Mouse (Mus musculus) urinary bladder, postnatal 4 days (tissue): Measurements from ENCODE around the gene Olfr483.

Experiments used
- DNase-seq, 2 experiments: peaks; one replicate each; pipeline ENCODE4 v3.0.0; 2021 to 2022; ENCODE audit warnings: low spot score in 2 of 2

The Olfr483 gene

GRCm38 (mm10) chr7:108100549-108100948 is at the start of gene Olfr483:
TSS of gene Olfr483 (plus strand) at chr7:108100849.
- DNase-seq, result no peak

GRCm38 (mm10) chr7:108067246-108067645 is 33.4 kb upstream of the Olfr483 start, which contains the start of gene Olfr480:
TSS of gene Olfr480 (minus strand) at chr7:108067346.
- DNase-seq, result no peak

GRCm38 (mm10) chr7:108079555-108079954 is 21.1 kb upstream of the Olfr483 start, which contains the start of gene Olfr481:
TSS of gene Olfr481 (plus strand) at chr7:108079855.
- DNase-seq, result no peak

GRCm38 (mm10) chr7:108097486-108097885 is 3.2 kb upstream of the Olfr483 start, which contains the start of gene Olfr482:
TSS of gene Olfr482 (minus strand) at chr7:108097586.
- no peak for DNase-seq

GRCm38 (mm10) chr7:108120681-108121080 is 20.0 kb downstream of the Olfr483 start:
- no peak for DNase-seq

- DNase-seq, result no peak
These were observed 20.8 kb downstream of the Olfr483 start for GRCm38 (mm10) chr7:108121416-108121815.

- no peak for DNase-seq
These were observed 26.7 kb downstream of the Olfr483 start, which contains the start of gene Olfr484 for GRCm38 (mm10) chr7:108127349-108127748. TSS of gene Olfr484 (minus strand) at chr7:108127449.
